Mouse (Mus musculus) cerebellum, postnatal 10 days (tissue): ENCODE measurements around the gene Pold4.
"Not testable (repeated sequence)": the region's sequence is repeated elsewhere in the genome, so short reads cannot be mapped to it uniquely, and the experiment has no call there.

ENCODE experiments used
- DNase-seq, 2 experiments: peaks; one replicate each; pipeline ENCODE4 v3.0.0; 2021; ENCODE audit warnings: mixed read lengths in 2 of 2

The Pold4 gene

DNA sequence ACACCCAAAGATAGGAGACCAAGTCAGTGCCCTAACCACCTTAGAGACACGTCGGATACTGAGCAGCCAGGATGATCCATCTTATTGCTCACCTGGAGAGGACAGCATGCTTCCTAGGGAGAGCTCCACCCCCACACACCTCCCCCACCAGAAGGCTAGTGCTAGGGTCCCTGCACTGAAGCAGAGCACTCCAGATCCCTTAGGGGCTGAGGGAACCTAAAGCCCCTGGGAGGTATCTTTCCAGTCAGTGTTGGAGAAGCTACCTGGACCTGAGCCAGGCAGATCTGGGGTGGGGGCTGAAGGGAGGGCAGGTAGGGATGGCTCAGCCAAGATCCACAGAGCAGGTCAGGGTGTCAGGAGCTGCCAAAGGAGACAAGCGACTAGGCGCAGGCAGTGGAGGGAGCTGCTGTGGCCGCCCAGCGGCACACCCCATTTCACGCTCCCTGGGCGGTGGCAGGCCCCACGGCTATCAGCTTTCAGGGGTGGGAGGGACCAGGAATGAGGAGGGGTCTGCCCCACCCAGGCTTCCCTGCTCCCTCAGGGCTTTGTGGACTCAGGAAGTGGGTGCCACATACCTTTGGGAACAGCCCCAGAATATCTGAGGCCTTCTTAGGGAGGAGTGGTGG lies 2.1 kb upstream of the Pold4 start:
- peak in 1 of 2 experiments; percentile 19 for DNase-seq

DNA sequence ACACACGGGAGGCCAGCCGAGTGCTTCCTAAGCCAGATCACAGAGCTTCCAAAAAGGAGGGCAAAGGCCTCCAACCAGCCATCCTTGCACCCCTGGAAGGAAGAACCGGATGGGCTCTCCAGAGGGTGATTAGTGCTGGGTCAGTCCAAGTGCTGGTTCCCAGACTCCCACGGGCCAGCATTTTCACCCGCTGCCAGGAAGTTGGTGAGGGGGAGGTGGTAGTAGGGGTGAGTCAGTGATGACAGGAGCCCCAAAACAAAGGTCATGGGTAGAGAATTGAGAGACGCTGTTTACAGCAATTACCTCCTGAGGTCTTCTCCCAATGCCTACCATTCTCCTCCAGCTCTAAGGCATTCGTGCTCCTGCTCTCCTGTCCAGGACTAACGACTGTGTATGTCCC lies 1.3 kb upstream of the Pold4 start:
- DNase-seq: no peak

DNA sequence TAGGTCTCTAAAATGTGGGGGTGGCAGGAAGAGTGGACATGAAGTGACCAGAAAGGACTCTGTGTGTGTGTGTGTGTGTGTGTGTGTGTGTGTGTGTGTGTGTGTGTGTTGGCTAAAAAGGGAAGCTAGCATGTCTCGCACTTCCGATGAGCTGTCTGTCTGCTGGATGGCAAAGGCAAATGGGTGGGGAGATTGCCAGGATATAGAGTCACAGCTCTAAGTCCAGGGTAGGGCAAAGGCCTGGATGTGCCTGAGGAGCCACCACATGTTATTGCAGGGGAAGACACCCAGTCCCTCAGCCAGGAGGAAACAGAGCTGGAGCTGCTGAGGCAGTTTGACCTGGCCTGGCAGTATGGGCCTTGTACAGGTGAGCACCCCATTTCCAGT lies 480 bp downstream of the Pold4 start:
- no peak for DNase-seq

DNA sequence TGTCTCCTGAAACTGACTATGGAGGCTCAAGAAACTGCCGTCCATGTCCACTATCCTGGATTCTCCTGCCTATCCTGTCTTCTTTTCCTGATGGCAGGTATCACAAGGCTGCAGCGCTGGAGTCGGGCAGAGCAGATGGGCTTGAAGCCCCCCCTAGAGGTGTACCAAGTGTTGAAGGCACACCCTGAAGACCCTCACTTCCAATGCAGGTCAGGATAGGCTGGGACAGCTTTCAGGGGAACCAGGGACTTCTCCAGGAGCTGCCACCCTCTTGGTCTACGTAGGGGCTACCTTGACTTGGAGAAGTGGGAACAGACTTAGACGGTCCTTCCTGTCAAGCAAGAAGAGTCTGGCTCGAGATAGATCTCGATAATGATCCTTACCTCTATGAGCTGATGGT lies 952 bp downstream of the Pold4 start:
- DNase-seq: no peak

DNA sequence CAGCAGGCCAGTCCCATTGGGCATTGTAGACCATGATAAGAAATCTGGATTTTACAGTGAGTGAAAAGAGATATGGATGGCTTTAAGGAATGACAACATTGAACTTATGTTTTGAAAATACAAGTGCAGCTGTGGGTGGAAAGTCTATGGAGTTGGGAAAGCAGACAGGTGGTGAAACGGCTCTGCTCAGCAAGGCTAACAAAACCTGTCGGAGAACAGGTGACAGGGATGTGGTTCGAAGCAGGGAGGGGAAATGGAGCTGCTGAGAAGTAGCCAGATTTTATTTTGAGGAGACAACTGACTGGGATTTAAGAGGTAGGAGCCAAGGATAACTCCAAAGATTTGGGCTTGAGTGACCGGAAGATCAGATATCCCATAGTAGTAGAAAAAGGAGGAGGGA lies 2.8 kb downstream of the Pold4 start:
- DNase-seq: no peak

DNA sequence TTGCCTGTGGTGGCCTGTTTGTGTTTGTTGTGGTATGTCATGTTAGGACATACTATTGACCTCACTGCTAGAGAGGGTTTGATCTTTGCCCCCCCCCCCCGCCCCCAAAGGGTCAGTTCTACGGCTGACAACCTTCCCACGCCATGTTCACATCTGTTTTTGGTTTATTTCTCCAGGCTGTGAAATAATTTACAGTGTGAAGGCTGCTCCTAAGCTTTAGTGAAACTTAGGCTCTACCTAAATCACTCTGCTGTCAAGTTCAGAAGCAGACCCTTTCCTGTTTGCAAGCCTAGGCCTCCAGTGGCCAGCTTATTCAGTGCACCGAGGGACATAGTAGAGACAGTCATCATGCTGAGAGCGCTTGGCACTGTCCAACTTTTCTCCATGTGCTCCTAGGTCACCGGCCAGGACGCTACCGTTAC lies 8.6 kb downstream of the Pold4 start:
- no peak for DNase-seq

DNA sequence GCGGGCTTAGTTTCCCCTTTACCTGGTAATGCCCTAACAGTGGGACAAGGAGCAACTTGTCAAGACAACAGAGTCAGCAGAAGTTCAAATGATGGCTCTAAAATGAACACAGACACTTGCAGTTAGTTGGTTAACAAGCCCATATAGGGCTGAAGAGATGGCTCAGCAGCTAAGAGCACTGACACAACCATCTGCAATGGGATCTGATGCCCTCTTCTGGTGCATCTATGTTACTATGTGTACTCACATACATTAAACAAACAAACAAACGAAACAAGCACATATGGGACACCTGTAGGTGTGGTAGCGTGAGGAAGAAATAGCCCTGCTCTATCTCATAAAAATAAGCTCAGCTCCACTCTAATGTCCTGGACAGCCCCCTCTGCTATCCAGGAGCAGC lies 10.7 kb downstream of the Pold4 start:
- DNase-seq: no peak

DNA sequence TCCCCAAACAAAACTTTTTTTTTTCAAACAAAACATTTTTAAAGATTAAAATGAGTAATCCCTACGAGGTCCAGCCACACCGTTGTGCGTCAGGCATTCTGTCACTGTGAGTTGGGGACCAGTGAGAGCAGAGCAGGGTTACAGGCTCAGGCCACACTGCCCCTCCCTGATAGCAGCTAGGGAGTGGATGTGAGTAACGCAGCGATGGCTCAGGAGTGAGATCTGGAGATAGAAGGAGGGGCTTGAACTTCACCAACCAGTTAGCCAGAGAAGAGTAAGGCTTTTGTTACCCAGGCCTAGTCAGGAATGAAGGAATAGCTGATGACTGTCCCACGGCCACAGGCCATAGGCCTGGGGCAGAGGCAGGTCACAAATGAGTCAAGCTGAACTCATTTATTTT lies 13.1 kb downstream of the Pold4 start:
- DNase-seq: no peak

DNA sequence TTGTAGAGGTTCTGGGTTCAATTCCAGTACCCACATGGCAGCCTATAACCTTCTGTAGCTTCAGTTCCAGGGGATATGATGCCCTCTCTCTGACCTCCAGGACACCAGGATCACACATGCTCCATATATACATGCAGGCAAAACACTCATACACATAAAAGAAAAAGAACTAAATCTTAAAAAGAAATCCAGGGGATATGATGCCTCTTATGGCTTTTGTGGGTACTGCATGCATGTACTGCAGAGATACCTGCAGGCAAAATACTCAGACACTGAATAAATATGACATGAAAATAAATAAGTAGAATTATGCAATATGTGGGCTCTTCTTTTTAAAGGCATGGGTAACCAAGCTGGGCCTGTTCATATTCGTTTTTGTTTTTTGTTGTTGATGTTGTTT lies 15.3 kb downstream of the Pold4 start:
- DNase-seq: no peak

DNA sequence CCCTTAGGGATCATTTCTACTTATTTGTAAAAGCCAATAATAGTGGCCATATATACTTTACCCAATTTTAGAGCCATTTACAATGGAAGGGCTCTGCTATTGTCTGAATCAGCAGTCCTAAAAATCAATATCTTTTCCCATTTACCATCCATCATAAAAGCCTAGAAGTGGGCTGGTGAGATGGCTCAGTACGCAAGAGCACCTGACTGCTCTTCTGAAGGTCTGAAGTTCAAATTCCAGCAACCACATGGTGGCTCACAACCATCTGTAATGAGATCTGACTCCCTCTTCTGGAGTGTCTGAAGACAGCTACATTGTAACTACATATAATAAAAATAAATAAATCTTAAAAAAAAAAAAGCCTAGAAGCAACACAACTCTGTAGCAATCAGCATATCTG lies 17.0 kb downstream of the Pold4 start:
- DNase-seq: not testable (repeated sequence)

DNA sequence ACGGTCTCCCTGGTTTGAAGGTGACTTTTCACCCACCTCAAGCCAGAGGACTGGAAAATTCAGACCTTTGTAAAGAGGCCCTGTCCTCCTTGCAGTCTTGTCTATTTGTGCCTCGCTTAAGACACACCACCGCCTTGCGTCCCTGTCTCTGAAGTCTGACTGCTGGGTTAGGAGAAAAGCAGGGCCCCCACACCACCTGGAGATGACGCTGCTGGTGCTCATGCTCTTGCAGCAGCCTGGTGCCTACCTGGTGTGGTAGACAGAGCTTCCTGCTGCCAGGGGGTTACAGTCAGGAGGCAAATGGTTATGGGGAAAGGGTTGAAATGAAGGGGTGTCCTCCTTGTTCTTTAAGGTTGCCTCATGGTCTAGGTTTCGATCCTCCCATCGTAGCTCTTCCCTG lies 22.5 kb downstream of the Pold4 start:
- no peak for DNase-seq

DNA sequence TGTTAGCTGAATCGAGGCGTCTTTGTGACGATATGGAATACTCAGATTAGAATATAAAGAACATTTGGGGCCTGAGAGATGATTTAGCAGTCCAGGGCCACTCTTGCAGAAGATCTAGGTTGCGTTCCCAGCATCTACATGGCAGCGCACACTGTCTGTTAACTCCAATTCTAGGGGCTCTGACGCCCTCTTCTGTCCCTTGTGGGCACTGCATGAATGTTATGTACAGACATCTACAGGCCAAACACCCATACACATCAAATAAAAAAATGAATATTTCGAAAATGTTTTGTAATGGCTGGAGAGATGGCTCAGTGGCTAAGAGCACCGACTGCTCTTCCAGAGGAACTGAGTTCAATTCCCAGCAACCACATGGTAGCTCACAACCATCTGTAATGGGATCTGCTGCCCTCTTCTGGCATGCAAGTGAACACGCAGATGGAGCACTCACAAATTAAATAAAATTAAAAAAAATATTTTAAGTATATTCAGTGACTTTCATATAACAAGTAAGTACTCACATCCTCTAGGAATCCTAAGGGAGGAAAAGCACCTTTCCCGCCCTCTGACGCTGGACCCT lies 24.0 kb downstream of the Pold4 start:
- no peak for DNase-seq

DNA sequence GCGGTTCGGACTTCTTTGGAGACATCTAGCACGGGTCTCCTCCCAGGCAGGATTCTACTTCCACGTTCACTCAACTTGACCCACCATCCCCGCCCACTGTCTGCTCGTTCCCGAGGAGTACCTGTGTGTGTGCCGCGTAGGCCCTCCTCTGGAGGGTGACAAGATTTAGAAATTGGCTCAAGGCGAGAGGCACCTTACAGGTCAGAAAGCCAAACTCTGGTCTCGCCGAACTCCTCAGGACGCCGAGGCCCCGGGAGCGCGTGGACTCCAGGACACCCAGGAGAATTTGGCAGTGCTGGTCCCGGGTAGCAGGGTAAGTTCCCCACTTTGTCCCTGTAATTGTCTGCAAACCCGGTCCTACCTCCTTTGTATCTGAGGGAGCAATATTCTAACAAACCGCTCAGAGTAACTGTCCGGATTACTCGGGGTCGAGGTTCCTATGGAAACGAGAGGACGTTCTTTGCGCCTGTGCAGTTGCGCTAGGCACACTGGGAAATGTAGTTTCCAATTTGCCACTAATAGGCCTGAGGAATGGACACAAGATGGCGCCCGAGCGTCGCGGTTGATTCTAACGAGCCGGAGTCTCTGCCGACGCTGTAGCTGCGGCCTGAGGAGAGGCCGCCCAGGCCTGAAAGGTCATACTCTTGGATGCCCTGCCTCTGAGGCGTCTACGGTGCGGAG lies 25.7 kb downstream of the Pold4 start:
- DNase-seq: peak; percentile 96 to 97

DNA sequence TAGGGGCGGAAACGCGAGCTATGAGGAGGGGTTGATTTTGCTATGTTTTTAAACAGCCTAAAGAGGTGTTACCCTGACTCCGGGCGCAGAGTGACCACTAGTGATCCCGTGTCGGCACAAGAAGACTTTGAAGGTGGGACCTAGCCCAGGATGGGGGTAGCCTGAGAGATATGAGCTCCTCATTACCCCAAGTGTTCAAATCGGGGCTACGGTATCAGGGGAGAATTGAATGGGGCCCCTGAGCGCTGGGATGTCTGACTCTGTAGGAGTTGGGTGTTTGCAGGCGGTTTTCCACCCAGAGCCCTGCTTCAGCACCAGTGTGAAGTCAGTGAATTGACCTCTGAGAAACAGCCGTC lies 26.2 kb downstream of the Pold4 start:
- no peak for DNase-seq

DNA sequence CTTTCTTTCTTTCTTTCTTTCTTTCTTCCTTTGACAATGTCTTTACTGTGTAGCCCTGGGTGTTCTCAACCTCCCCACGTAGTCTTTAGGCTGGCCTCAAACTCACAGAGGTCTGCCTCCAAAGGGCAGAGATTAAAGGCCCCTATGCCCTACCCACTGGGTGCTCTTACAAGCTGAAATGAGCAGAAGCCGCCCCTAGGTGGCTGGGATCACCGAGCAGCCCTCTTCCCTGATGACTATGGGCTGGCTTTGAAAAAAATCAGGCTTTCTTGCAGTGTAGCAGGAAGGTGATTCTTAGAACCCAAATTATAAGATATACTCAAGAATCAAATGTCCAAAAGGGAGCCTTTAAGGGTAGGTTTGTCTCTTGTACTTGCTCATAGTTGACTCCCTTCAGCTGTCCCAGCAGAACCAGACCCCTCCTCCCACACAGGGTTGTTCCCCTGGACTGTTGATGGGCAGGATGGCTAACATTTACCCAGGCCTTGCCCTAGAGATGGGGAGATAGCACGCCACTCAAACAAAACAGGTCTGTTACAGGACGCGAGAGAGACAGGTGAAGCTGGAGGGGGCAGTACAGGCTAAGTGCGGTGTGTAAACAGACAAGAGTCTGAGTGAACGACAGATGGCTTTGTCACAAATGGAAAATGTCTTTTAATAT lies 29.5 kb downstream of the Pold4 start:
- no peak for DNase-seq

DNA sequence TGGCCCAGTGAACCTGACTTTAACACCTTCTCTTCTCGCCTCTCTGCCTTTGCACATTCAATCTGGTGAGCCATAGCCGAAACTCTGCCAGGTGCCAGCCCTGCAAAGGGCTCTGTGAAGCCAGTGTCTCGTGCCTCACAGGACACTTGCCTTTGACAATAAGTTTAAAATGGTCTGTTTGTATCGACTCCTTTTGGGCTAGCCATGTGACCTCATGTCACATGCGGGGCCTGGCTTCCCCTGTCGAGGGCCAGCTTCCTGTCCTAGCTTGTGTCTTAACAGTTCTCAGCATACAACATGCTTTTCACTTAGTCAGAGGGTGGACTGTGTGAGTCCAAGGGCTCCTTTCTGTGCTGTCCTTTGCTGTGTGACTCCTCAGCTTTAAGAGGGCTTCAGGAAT lies 31.1 kb downstream of the Pold4 start:
- no peak for DNase-seq

DNA sequence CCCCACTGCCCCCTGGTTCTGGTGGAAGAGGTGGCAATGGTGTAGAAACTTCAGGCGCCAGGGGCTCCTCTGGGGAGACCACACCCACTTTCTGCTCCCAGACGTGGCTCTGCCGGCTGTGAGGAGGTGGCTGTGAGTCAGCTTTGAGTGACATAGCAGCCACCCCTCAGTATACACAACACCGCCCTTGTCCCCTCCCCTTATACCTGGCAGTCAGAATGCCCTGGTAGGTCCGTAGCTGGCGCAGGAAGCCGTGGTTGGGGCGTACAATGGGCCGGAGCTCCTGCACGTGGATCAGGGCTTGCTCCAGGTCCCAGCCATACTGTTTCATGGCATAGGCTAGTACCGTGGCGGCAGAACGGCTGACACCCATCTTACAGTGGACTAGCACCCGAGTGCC lies 32.0 kb downstream of the Pold4 start:
- no peak for DNase-seq

DNA sequence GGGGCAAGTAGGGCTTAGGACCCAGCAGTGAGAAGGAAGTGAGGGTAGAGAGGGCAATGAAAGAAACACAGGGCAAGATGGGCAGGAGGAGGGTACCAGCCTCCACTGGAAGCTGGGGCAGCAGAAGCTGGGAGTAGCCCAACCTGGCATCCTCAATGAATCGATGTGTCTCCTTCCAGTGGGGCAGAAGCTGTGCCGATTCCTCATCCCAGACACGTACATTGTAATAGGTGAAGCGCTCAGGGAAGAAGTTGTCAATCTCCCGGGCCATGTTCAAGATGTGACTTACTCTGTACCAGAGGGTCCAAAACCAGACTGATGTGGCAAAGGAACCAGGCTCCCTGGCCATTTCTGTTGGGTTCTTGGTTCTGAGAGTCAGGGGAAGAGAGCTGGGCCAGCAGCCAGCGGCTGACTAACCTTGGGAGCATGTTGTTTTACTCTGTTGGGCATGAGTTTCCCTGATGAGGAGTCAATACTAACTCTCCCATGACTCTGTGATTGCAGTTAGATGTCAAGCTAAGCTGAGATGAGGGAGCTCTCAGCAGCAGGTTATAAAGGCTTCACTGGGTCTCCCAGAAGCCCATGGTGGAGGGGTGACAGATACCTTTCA lies 32.6 kb downstream of the Pold4 start:
- DNase-seq: no peak

DNA sequence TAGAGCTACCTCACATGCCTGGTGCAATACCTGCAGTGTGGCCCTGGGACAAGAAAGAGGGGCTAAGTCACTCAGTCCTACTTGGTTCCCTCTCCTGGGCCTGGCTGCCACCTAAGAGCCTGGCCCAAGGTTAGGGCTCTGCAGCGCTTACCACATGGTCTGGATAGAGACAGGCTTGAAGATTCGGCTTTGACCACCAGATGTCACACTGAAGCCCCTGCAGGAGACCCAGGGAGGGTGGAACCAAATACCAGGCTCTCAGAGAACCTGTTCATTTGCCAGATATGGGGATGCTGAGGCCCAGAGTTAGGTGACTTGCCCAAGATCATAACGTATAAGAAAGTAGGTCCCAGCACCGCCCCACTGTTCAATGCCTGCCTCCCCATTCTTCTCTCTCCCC lies 34.3 kb downstream of the Pold4 start:
- peak; percentile 55 to 59 for DNase-seq

DNA sequence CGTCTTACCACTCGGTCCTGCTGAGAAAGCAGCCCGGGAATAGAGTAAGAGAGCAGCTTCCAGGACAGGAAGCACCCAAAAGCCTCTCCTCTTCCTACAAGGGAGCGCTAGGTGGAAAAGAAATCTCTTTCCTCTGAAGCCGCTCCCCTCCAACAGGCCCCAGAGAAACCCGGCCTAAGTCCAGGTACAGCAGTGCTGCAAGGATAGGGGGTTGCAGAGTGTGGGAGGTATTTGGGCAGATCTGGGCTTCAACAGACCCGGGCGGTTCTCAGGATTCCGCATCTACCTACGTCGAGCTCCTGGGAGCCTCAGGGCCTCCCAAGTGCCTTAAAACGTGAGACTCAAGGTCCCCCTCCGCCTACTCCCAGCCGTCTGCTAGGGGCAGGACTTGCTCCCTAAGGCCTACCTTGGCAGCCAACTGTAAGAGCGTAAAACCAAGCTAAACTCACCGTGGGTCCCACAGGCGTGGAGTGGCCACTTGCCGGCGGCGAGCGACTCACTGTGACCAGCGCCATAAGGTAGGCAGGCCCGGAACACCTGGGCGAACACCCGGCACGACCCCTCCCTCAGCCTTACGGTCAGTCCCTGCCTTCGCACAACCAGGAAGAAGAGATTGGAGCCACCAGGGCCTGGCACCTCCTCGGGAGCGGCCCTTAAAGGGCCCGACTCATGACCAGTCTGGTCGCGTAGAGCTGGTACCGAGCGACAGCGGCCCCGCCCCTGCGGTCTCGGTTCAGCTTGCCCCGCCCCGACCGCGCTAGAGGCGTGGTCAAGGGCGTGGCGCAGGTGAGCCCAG lies 37.1 kb downstream of the Pold4 start, which contains the start of gene Ssh3:
Gene Ssh3 (minus strand): TSS at position 615 of the 796 bp plus-strand sequence.
- DNase-seq: peak; percentile 69 to 75

DNA sequence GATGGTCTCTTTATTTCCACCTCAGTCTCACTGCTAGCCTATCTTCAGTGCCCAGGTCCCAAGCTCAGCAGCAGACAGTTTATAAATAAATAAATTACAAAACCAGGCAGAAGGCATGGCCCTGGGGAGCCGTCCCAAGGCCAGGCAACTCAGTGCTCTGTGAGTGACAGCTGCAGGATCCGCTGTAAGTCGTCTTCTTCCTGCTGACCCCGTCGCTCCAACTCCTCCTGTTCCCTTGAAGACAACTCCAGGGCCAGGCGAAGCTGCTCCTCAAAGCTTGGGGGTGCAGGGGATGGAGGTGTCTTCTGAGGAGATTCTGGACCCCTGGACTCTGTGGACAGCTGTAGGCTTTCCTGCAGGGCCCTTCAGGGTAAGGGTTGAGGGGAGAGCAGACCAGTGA lies 38.5 kb downstream of the Pold4 start:
- DNase-seq: no peak

DNA sequence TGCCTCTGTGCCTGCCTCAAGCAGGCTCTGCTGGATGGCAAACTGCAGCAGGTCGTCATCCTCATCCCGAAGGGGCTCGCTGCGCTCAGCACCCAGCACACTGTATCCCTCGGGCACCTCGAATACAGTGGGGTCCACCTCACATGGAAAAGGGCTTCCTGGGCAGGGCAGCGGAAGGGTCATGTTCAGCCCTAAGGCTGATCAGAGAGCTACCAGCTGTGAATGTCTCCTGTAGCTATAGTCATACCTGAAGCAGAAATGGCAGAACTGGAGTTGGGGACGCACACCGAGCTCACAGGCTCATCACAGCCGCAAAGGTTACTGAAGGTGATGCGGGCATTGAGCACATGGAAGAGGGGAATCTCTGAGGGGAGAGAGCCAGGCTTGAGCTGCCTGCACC lies 39.3 kb downstream of the Pold4 start:
- DNase-seq: no peak

DNA sequence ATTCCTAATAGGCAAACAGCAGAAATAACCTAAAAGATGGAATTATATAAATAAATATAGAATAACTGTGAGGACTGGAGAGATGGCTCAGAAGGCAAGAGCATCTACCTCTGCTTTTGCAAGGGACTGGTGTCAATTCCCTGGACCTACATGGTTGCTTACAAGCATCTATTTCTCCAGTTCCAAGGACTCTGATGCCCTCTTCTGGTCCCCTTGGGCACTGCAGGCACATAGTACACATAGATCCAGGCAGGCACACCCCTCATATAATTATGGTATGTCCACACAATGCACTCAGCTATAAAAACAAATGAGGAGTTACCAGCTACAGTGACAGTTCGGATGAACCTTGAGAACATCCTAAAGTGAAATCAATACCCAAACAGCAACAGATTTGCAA lies 47.8 kb downstream of the Pold4 start:
- peak; percentile 44 to 57 for DNase-seq
